Comparison of ENCODE assay signal across 14 mouse cellular contexts in genomic region chr11:110551471-110551967, GRCm38 (mm10).
A peak's percentile ranks its signal among the peaks of the same experiment; 100 is the strongest.
DNase-seq lines count a peak whose midpoint lies in the region; ATAC-seq and TF ChIP-seq lines count a peak whose summit lies in the region.
"Had no signal": no experiment of that assay in that cellular context is flagged by ENCODE, and none has a peak within 500 bp of the region (broad histone marks: within the 10 kb centered on the region; RNA-seq: fewer than 3 reads in every experiment).

No protein-coding gene starts in this region.

- no peaks in the 10 kb centered on the region for H3K9me3 ChIP-seq in heart, embryonic 12.5 days (replicated peaks)
- no peaks in the 10 kb centered on the region for H3K9me3 ChIP-seq in stomach, postnatal 0 days (ENCODE audit: control insufficient read depth, low read length)
- H3K9me3 ChIP-seq: limb, embryonic 13.5 days had no signal

- intact Hi-C loops in heart, postnatal 14 days (cut with DNase I) = no loop called here

- H3K27me3 ChIP-seq in heart, embryonic 12.5 days (replicated peaks) = no peaks in the 10 kb centered on the region
- no peaks in the 10 kb centered on the region for H3K27me3 ChIP-seq in stomach, postnatal 0 days (ENCODE audit: control insufficient read depth, insufficient read depth, low read length)
- H3K27me3 ChIP-seq: limb, embryonic 13.5 days; Patski had no signal

- no peak for TF ChIP-seq EP300 in stomach, postnatal 0 days (optimal IDR thresholded peaks at IDR 0.05)

- 26% methylated on average over 12 of the region's 12 CpGs for WGBS in heart, embryonic 12.5 days
- 71% methylated on average over 12 of the region's 12 CpGs for WGBS in stomach, postnatal 0 days

- H3K9ac ChIP-seq in heart, embryonic 12.5 days = no peak overlapping the region
- H3K9ac ChIP-seq in stomach, postnatal 0 days (ENCODE audit: low read length) = no peak overlapping the region
- H3K9ac ChIP-seq: limb, embryonic 13.5 days had no signal

- H3K4me1 ChIP-seq in heart, embryonic 12.5 days (replicated peaks) = peaks cover 7% of the 10 kb centered on the region
- no peaks in the 10 kb centered on the region for H3K4me1 ChIP-seq in stomach, postnatal 0 days (replicated peaks; ENCODE audit: control insufficient read depth, insufficient read depth)

- TF ChIP-seq CTCF in stomach, postnatal 0 days (IDR thresholded peaks at IDR 0.05; ENCODE audit: low read depth) = no peak

- no peaks in the 10 kb centered on the region for H3K36me3 ChIP-seq in heart, embryonic 12.5 days
- no peaks in the 10 kb centered on the region for H3K36me3 ChIP-seq in stomach, postnatal 0 days (ENCODE audit: control insufficient read depth, insufficient read depth, low read length)
- H3K36me3 ChIP-seq: limb, embryonic 13.5 days had no signal

- H3K27ac ChIP-seq in heart, embryonic 12.5 days (ENCODE audit: poor library complexity, severe bottlenecking) = no peak overlapping the region; the same call in 1 of the 2 replicates
- H3K27ac ChIP-seq in stomach, postnatal 0 days (replicated peaks) = no peak overlapping the region
- H3K27ac ChIP-seq: limb, embryonic 13.5 days had no signal

- ATAC-seq in heart, embryonic 12.5 days (ENCODE audit: insufficient number of reproducible peaks, low FRiP score) = peak; percentile 79
- ATAC-seq in stomach, postnatal 0 days (ENCODE audit: low FRiP score, low TSS enrichment) = no peak
- ATAC-seq: intestine, embryonic 16.5 days; Patski had no signal

- DNase-seq in heart, adult 9 months (ENCODE audit: low spot score in 2 of 2) = peak; percentile 13 to 48
- DNase-seq in heart, postnatal 14 days = no peak
- DNase-seq in kidney, adult 18-20 months = peak; percentile 18
- peak; percentile 43 to 48 for DNase-seq in kidney, postnatal 4 days
- DNase-seq in stomach, postnatal 0 days (ENCODE audit: low spot score) = no peak
- DNase-seq in urinary bladder, postnatal 36 days (ENCODE audit: low spot score in 2 of 2) = no peak
- DNase-seq: cerebellum, adult 18-20 months; embryo, embryonic 11 days; right cerebral cortex, postnatal 14 days; thymus, postnatal 25 days had no signal

- peak overlapping the region; percentile 44 for H3K4me2 ChIP-seq in heart, embryonic 12.5 days
- no peak overlapping the region for H3K4me2 ChIP-seq in stomach, postnatal 0 days (replicated peaks; ENCODE audit: low read depth)
- H3K4me2 ChIP-seq: limb, embryonic 13.5 days had no signal

- no peak overlapping the region for H3K4me3 ChIP-seq in heart, embryonic 12.5 days
- no peak overlapping the region for H3K4me3 ChIP-seq in stomach, postnatal 0 days (ENCODE audit: low read depth, low read length)
- H3K4me3 ChIP-seq: limb, embryonic 13.5 days had no signal

Comparison
In these comparisons a context has a peak if more than half of its experiments do, and no peak if none do; other contexts are left out.
1. DNase-seq: peak in heart, adult 9 months (2 of 2), kidney, adult 18-20 months (single experiment) and kidney, postnatal 4 days (2 of 2); none in heart, postnatal 14 days (0 of 2), stomach, postnatal 0 days (single experiment) and urinary bladder, postnatal 36 days (0 of 2).